Mouse (Mus musculus) urinary bladder, adult 18-20 months (tissue): ENCODE measurements around the gene Cep41.

Experiments
- DNase-seq, 2 experiments: peaks; one replicate each; pipeline ENCODE4 v3.0.0; 2022; ENCODE audit warnings: low spot score in 2 of 2, mixed read lengths in 2 of 2

Gene Cep41

GRCm38 (mm10) chr6:30624763-30625162 lies 68.8 kb downstream of the Cep41 start:
- peak in 1 of 2 experiments; percentile 10 for DNase-seq

GRCm38 (mm10) chr6:30621986-30622389 lies 71.6 kb downstream of the Cep41 start:
- no peak for DNase-seq

GRCm38 (mm10) chr6:30620994-30621393 lies 72.6 kb downstream of the Cep41 start:
- DNase-seq: no peak

- no peak for DNase-seq
Measured at GRCm38 (mm10) chr6:30620591-30620990, 73.0 kb downstream of the Cep41 start.

GRCm38 (mm10) chr6:30619606-30620005 lies 73.9 kb downstream of the Cep41 start:
- no peak for DNase-seq

- DNase-seq: no peak
Measured at GRCm38 (mm10) chr6:30618735-30619134, 74.8 kb downstream of the Cep41 start.

GRCm38 (mm10) chr6:30617959-30618590 lies 75.5 kb downstream of the Cep41 start:
- no peak for DNase-seq

GRCm38 (mm10) chr6:30617020-30617958 lies 76.3 kb downstream of the Cep41 start:
- DNase-seq: no peak

- no peak for DNase-seq
Measured at GRCm38 (mm10) chr6:30616491-30616941, 77.0 kb downstream of the Cep41 start.

- no peak for DNase-seq
Measured at GRCm38 (mm10) chr6:30615741-30616140, 77.8 kb downstream of the Cep41 start.

GRCm38 (mm10) chr6:30614251-30614650 lies 79.3 kb downstream of the Cep41 start:
- DNase-seq: no peak

- DNase-seq: no peak
Measured at GRCm38 (mm10) chr6:30611212-30611611, 82.3 kb downstream of the Cep41 start.

- DNase-seq: no peak
Measured at GRCm38 (mm10) chr6:30610710-30611109, 82.8 kb downstream of the Cep41 start, which contains the start of gene Cpa5. TSS of gene Cpa5 (plus strand) at chr6:30611010.

GRCm38 (mm10) chr6:30605672-30606071 lies 87.9 kb downstream of the Cep41 start:
- no peak for DNase-seq

GRCm38 (mm10) chr6:30605111-30605510 lies 88.4 kb downstream of the Cep41 start:
- DNase-seq: no peak

GRCm38 (mm10) chr6:30604342-30604867 lies 89.1 kb downstream of the Cep41 start:
- no peak for DNase-seq
